Mouse (Mus musculus) MEL (cell line): Measurements from ENCODE around the gene Cep135. TPM values are rescaled to one million over a fixed set of nuclear protein-coding genes. Genes with fewer than 3 reads are reported as not detected.
A peak's percentile ranks its signal among the peaks of the same experiment; 100 is the strongest.

Experiments
- DNase-seq: peaks from one replicate; pipeline ENCODE4 v3.0.0; 2011; ENCODE audit warnings: low read depth, low spot score
- H3K27ac ChIP-seq: 2 replicates; pipeline ENCODE4 v1.5.1; 2012; ENCODE audit warnings: low read depth, mild to moderate bottlenecking, control low read depth, low read length, moderate library complexity; ENCODE audit not compliant: control insufficient read depth
- H3K27me3 ChIP-seq, 2 experiments: fragments of 150-350 bp in 1 of 2; sonication (generic) in 1 of 2; 2 replicates each; pipeline ENCODE4 v1.6.1; 2012; ENCODE audit warnings: low read length in 2 of 2, mild to moderate bottlenecking in 2 of 2, improper control_type of control experiment in 1 of 2, moderate library complexity in 1 of 2; ENCODE audit not compliant: insufficient read depth in 2 of 2, control insufficient read depth in 1 of 2
- H3K36me3 ChIP-seq, 2 experiments: 2 replicates each; pipeline ENCODE4 v1.6.1; 2012 to 2014; ENCODE audit warnings: low read length in 2 of 2, improper control_type of control experiment in 1 of 2, inconsistent platforms in 1 of 2, mild to moderate bottlenecking in 1 of 2; ENCODE audit not compliant: insufficient read depth in 2 of 2, control insufficient read depth in 1 of 2
- H3K4me1 ChIP-seq, 2 experiments: fragments of 150-350 bp in 1 of 2; sonication (generic) in 1 of 2; 2 replicates each; pipeline ENCODE4 v1.6.1; 2012; ENCODE audit warnings: low read length in 2 of 2, improper control_type of control experiment in 1 of 2, mild to moderate bottlenecking in 1 of 2; ENCODE audit not compliant: insufficient read depth in 2 of 2, control insufficient read depth in 1 of 2
- H3K4me3 ChIP-seq, 2 experiments: fragments of 150-350 bp in 1 of 2; sonication (generic) in 1 of 2; 2 replicates each; pipeline ENCODE4 v1.5.1; 2012; ENCODE audit warnings: low read depth in 2 of 2, low read length in 2 of 2, mild to moderate bottlenecking in 2 of 2, moderate library complexity in 2 of 2, control low read depth in 1 of 2, improper control_type of control experiment in 1 of 2; ENCODE audit not compliant: control insufficient read depth in 1 of 2, insufficient read depth in 1 of 2
- H3K79me2 ChIP-seq: 2 replicates; pipeline ENCODE4 v1.6.1; 2012; ENCODE audit warnings: mild to moderate bottlenecking, low read length, moderate library complexity; ENCODE audit not compliant: control insufficient read depth, poor library complexity, insufficient read depth
- H3K9ac ChIP-seq: 2 replicates; pipeline ENCODE4 v1.6.1; 2012; ENCODE audit warnings: low read depth, mild to moderate bottlenecking, control low read depth, low read length, moderate library complexity; ENCODE audit not compliant: control insufficient read depth, poor library complexity, severe bottlenecking
- H3K9me3 ChIP-seq: fragments of 150-350 bp; sonication (generic); replicated peaks from 2 replicates; pipeline ENCODE4 v1.6.1; 2012; ENCODE audit warnings: mild to moderate bottlenecking, low read length, improper control_type of control experiment, moderate library complexity; ENCODE audit not compliant: insufficient read depth
- BHLHE40 ChIP-seq: IDR thresholded peaks from 2 replicates; pipeline ENCODE4 v1.6.1; 2012; ENCODE audit warnings: low read depth, mild to moderate bottlenecking, inconsistent platforms, low read length, improper control_type of control experiment, borderline replicate concordance
- CTCF ChIP-seq, 3 experiments: IDR thresholded peaks in 2 of 3; conservative IDR thresholded peaks in 1 of 3; 2 replicates each; pipeline ENCODE4 v1.5.1; 2011 to 2012; ENCODE audit warnings: low read length in 3 of 3, low read depth in 2 of 3, mild to moderate bottlenecking in 2 of 3, improper control_type of control experiment in 1 of 3, inconsistent platforms in 1 of 3, mixed read lengths in 1 of 3, moderate library complexity in 1 of 3; ENCODE audit not compliant: control insufficient read depth in 1 of 3, insufficient read depth in 1 of 3, poor library complexity in 1 of 3, severe bottlenecking in 1 of 3
- ELF1 ChIP-seq: IDR thresholded peaks from 2 replicates; pipeline ENCODE4 v1.6.1; 2014; ENCODE audit warnings: low read depth, mild to moderate bottlenecking, inconsistent platforms, low read length, improper control_type of control experiment, moderate library complexity
- EP300 ChIP-seq, 2 experiments: IDR thresholded peaks; 2 replicates each; pipeline ENCODE4 v1.6.1; 2011; ENCODE audit warnings: improper control_type of control experiment in 2 of 2, low read length in 2 of 2, low read depth in 1 of 2, mild to moderate bottlenecking in 1 of 2
- GATA1 ChIP-seq: IDR thresholded peaks from 2 replicates; pipeline ENCODE4 v1.6.1; 2011; ENCODE audit warnings: low read depth, low read length, improper control_type of control experiment
- JUND ChIP-seq: IDR thresholded peaks from 2 replicates; pipeline ENCODE4 v1.6.1; 2011; ENCODE audit warnings: low read depth, mild to moderate bottlenecking, improper control_type of control experiment, low read length
- MAFK ChIP-seq: IDR thresholded peaks from 2 replicates; pipeline ENCODE4 v1.6.1; 2011; ENCODE audit warnings: low read depth, mild to moderate bottlenecking, low read length, improper control_type of control experiment, borderline replicate concordance
- MAX ChIP-seq: IDR thresholded peaks from 2 replicates; pipeline ENCODE4 v1.6.1; 2011; ENCODE audit warnings: low read length, improper control_type of control experiment
- MEF2A ChIP-seq: IDR thresholded peaks from 2 replicates; pipeline ENCODE4 v1.6.1; 2014; ENCODE audit warnings: low read depth, mild to moderate bottlenecking, inconsistent platforms, low read length, improper control_type of control experiment; ENCODE audit not compliant: poor library complexity, insufficient replicate concordance, severe bottlenecking; ENCODE audit errors: extremely low read depth
- MYB ChIP-seq: IDR thresholded peaks from 2 replicates; pipeline ENCODE4 v1.6.1; 2011; ENCODE audit warnings: mild to moderate bottlenecking, low read depth, low read length, improper control_type of control experiment
- POLR2A ChIP-seq, 2 experiments: IDR thresholded peaks; 2 replicates each; pipeline ENCODE4 v1.6.1; 2011 to 2012; ENCODE audit warnings: low read length in 2 of 2, mild to moderate bottlenecking in 2 of 2, control low read depth in 1 of 2, improper control_type of control experiment in 1 of 2, low read depth in 1 of 2, moderate library complexity in 1 of 2; ENCODE audit not compliant: control insufficient read depth in 1 of 2, insufficient read depth in 1 of 2, poor library complexity in 1 of 2
- POLR2AphosphoS2 ChIP-seq: IDR thresholded peaks from 2 replicates; pipeline ENCODE4 v1.6.1; 2011; ENCODE audit warnings: low read length, improper control_type of control experiment
- RCOR1 ChIP-seq: IDR thresholded peaks from 2 replicates; pipeline ENCODE4 v1.6.1; 2012; ENCODE audit warnings: low read depth, mild to moderate bottlenecking, inconsistent platforms, low read length, improper control_type of control experiment
- SMC3 ChIP-seq: IDR thresholded peaks from 2 replicates; pipeline ENCODE4 v1.6.1; 2011; ENCODE audit warnings: low read depth, low read length, improper control_type of control experiment
- TAL1 ChIP-seq: IDR thresholded peaks from 2 replicates; pipeline ENCODE4 v1.6.1; 2012; ENCODE audit warnings: mild to moderate bottlenecking, inconsistent platforms, low read length, moderate library complexity, mixed read lengths
- UBTF ChIP-seq: IDR thresholded peaks from 2 replicates; pipeline ENCODE4 v1.6.1; 2012; ENCODE audit warnings: low read depth, mild to moderate bottlenecking, inconsistent platforms, low read length, improper control_type of control experiment, moderate library complexity, borderline replicate concordance; ENCODE audit not compliant: insufficient read depth
- USF1 ChIP-seq: IDR thresholded peaks from 2 replicates; pipeline ENCODE4 v1.6.1; 2014; ENCODE audit warnings: low read depth, mild to moderate bottlenecking, inconsistent platforms, low read length, improper control_type of control experiment, moderate library complexity
- ZKSCAN1 ChIP-seq: IDR thresholded peaks from 2 replicates; pipeline ENCODE4 v1.6.1; 2012; ENCODE audit warnings: low read depth, mild to moderate bottlenecking, inconsistent platforms, low read length, improper control_type of control experiment, moderate library complexity
- ZMIZ1 ChIP-seq: IDR thresholded peaks from 2 replicates; pipeline ENCODE4 v1.6.1; 2012; ENCODE audit warnings: low read depth, mild to moderate bottlenecking, inconsistent platforms, low read length, improper control_type of control experiment, moderate library complexity
- polyA plus RNA-seq, 2 experiments: library from polyadenylated mRNA; stranded (reverse) in 1 of 2; unstranded in 1 of 2; fragments of >175 nt in 1 of 2; fragments of >200 nt in 1 of 2; gene quantifications; 2 replicates each; pipeline versions ENCODE4 v1.2.1 to v1.2.4; 2012; ENCODE audit warnings: low replicate concordance in 2 of 2, low read depth in 1 of 2; ENCODE audit not compliant: insufficient read length in 2 of 2, insufficient read depth in 1 of 2, missing spikeins in 1 of 2
- total RNA-seq: library from RNA; depleted of rRNA; stranded (reverse); fragments of 300-350 nt; gene quantifications from 2 replicates; pipeline ENCODE4 v1.2.3, GENCODE M21; 2012

Gene Cep135
- total and polyA plus RNA-seq, 3 experiments: 9.2 to 9.3 TPM; not detected in 1

GRCm38 (mm10) chr5:76649897-76650296 is 61.4 kb downstream of the Cep135 start (continued):
- no peak for TF ChIP-seq MEF2A
- peak; percentile 93 for TF ChIP-seq JUND
- TF ChIP-seq BHLHE40: no peak
- no peak for TF ChIP-seq UBTF
- TF ChIP-seq POLR2AphosphoS2: no peak
- TF ChIP-seq ELF1: 0 out of 2 replicates have a peak, but pooled peaks have one; percentile 8
- no peak for TF ChIP-seq CTCF (IDR thresholded peaks at IDR 0.05 in 2 of 3, conservative IDR thresholded peaks at IDR 0.05 in 1 of 3; ENCODE audit: control insufficient read depth in 1 of 3, insufficient read depth in 1 of 3, low read depth in 2 of 3, low read length in 3 of 3, poor library complexity in 1 of 3, severe bottlenecking in 1 of 3)

GRCm38 (mm10) chr5:76651151-76651725 is 62.7 kb downstream of the Cep135 start:
- DNase-seq: no peak
- Histone ChIP-seq H3K27ac (no peak overlapping the region), H3K4me3 (no peak overlapping the region), H3K9ac (no peak overlapping the region), H3K79me2 (no peaks in the 10 kb centered on the region), H3K36me3 (peaks cover 0 to 14% of the 10 kb centered on the region in 2 experiments; a peak in 2 of 4 replicates), H3K27me3 (no peaks in the 10 kb centered on the region), H3K9me3 (no peaks in the 10 kb centered on the region), H3K4me1 (peaks cover 9 to 14% of the 10 kb centered on the region in 2 experiments)
- TF ChIP-seq MAFK (0 out of 2 replicates have a peak, but pooled peaks have one; percentile 21), USF1 (peak; percentile 57), SMC3 (no peak), GATA1 (0 out of 2 replicates have a peak, but pooled peaks have one; percentile 7)

- Histone ChIP-seq H3K4me3 (peak within 1 kb of the TSS; percentile 71 to 76), H3K4me1 (peaks cover 11 to 22% of the 10 kb centered on the region in 2 experiments), H3K9ac (peak within 1 kb of the TSS; percentile 71), H3K27ac (no peak within 1 kb of the TSS), H3K27me3 (no peaks in the 10 kb centered on the region), H3K9me3 (no peaks in the 10 kb centered on the region), H3K79me2 (peaks cover 5% of the 10 kb centered on the region; the same call in 1 of the 2 replicates), H3K36me3 (peaks cover 0 to 27% of the 10 kb centered on the region in 2 experiments; a peak in 2 of 4 replicates)
- no peak for DNase-seq
- TF ChIP-seq RCOR1 (no peak), ZMIZ1 (no peak), ZKSCAN1 (no peak), TAL1 (no peak), POLR2A (IDR thresholded peaks at IDR 0.05; ENCODE audit: control insufficient read depth in 1 of 2, insufficient read depth in 1 of 2, low read depth in 1 of 2, low read length in 2 of 2, poor library complexity in 1 of 2) (no peak), JUND (no peak), EP300 (IDR thresholded peaks at IDR 0.05; ENCODE audit: low read depth in 1 of 2, low read length in 2 of 2) (no peak), CTCF (IDR thresholded peaks at IDR 0.05 in 2 of 3, conservative IDR thresholded peaks at IDR 0.05 in 1 of 3; ENCODE audit: control insufficient read depth in 1 of 3, insufficient read depth in 1 of 3, low read depth in 2 of 3, low read length in 3 of 3, poor library complexity in 1 of 3, severe bottlenecking in 1 of 3) (no peak), MEF2A (no peak), MAX (no peak), MYB (no peak)
These were observed 67.7 kb downstream of the Cep135 start, which contains the start of gene C530008M17Rik for GRCm38 (mm10) chr5:76656212-76656611. C530008M17Rik (plus strand) TSS chr5:76656512.
